Mouse (Mus musculus) ES-Bruce4 (cell line): ENCODE results near the gene Mthfr.

Experiments
- CTCF ChIP-seq: IDR thresholded peaks from one replicate; pipeline ENCODE4 v1.8.1; 2011; ENCODE audit warnings: low read depth, low read length
- EP300 ChIP-seq: IDR thresholded peaks from 2 replicates; pipeline ENCODE4 v1.6.1; 2011; ENCODE audit warnings: low read depth, low read length; ENCODE audit not compliant: insufficient read depth
- POLR2A ChIP-seq: IDR thresholded peaks from one replicate; pipeline ENCODE4 v1.8.1; 2011; ENCODE audit warnings: low read length; ENCODE audit not compliant: insufficient read depth

GRCm38 (mm10) chr4:148071508-148071907, 32.6 kb downstream of the Mthfr start:
- TF ChIP-seq CTCF (no peak), EP300 (no peak), POLR2A (no peak)
